Mouse (Mus musculus) liver, embryonic 14.5 days (tissue): ENCODE data around the gene Tom1l2.

Experiments
- CTCF ChIP-seq: IDR thresholded peaks from 2 replicates; pipeline ENCODE4 v1.5.1; 2016; ENCODE audit warnings: antibody characterized with exemption, low read depth, control low read depth
- EP300 ChIP-seq: IDR thresholded peaks from 2 replicates; pipeline ENCODE4 v1.6.1; 2016; ENCODE audit warnings: antibody characterized with exemption, low read depth

GRCm38 (mm10) chr11:60228525-60228924 is 124.2 kb downstream of the Tom1l2 start:
- TF ChIP-seq CTCF (no peak), EP300 (no peak)
